Mouse (Mus musculus) liver, embryonic 11.5 days (tissue): ENCODE data around the gene Kcnn1. TPM values are rescaled to one million over a fixed set of nuclear protein-coding genes. Genes with fewer than 3 reads are reported as not detected.

Experiments used
- ATAC-seq: fragments of 200-750 bp; cut with Nextera tagmentation; replicated peaks from 2 replicates; pipeline ENCODE4 v1.8.0; 2017; ENCODE audit warnings: moderate number of reproducible peaks, mild to moderate bottlenecking, moderate TSS enrichment, moderate library complexity; ENCODE audit not compliant: low FRiP score
- DNase-seq: peaks from one replicate; pipeline ENCODE4 v3.0.0-alpha.2; 2017; ENCODE audit warnings: low spot score
- H3K27ac ChIP-seq: fragments of 300-500 bp; sonication (generic); 2 replicates; pipeline ENCODE4 v1.5.1; 2014; ENCODE audit warnings: mild to moderate bottlenecking, low read depth, low read length, control low read depth
- H3K27me3 ChIP-seq: fragments of 300-500 bp; sonication (generic); replicated peaks from 2 replicates; pipeline ENCODE4 v1.6.1; 2014; ENCODE audit warnings: low read length, mixed read lengths; ENCODE audit not compliant: control insufficient read depth, insufficient read depth
- H3K36me3 ChIP-seq: fragments of 300-500 bp; sonication (generic); 2 replicates; pipeline ENCODE4 v1.6.1; 2014; ENCODE audit warnings: mild to moderate bottlenecking, low read length, moderate library complexity, mixed read lengths; ENCODE audit not compliant: control insufficient read depth, insufficient read depth
- H3K4me1 ChIP-seq: fragments of 300-500 bp; sonication (generic); replicated peaks from 2 replicates; pipeline ENCODE4 v1.6.1; 2014; ENCODE audit warnings: low read length, mixed read lengths; ENCODE audit not compliant: control insufficient read depth, insufficient read depth
- H3K4me2 ChIP-seq: fragments of 300-500 bp; sonication (generic); 2 replicates; pipeline ENCODE4 v1.6.1; 2014; ENCODE audit warnings: mild to moderate bottlenecking, control low read depth, moderate library complexity
- H3K4me3 ChIP-seq: fragments of 300-500 bp; sonication (generic); 2 replicates; pipeline ENCODE4 v1.5.1; 2014; ENCODE audit warnings: low read depth, low read length, control low read depth
- H3K9ac ChIP-seq: fragments of 300-500 bp; sonication (generic); 2 replicates; pipeline ENCODE4 v1.6.1; 2014; ENCODE audit warnings: low read depth, low read length, control low read depth
- H3K9me3 ChIP-seq: fragments of 300-500 bp; sonication (generic); 2 replicates; pipeline ENCODE4 v1.6.1; 2016; ENCODE audit warnings: low read length, inconsistent platforms, mixed read lengths; ENCODE audit not compliant: control insufficient read depth
- WGBS: fragments of 180-500 bp; shearing (Covaris S2); extraction: QIAGEN DNeasy Blood & Tissue Kit; methylation state at CpG from one replicate; pipeline ENCODE4 v1.1.7; 2014; 5-methylcytosine and 5-hydroxymethylcytosine counted together
- polyA plus RNA-seq: library from polyadenylated mRNA; unstranded; fragments of >200 nt; fragmentation: Nextera tagmentation; extraction: Ambion mirVana; gene quantifications from 2 replicates; pipeline ENCODE4 v1.2.1, GENCODE M21; 2014

Kcnn1 gene
- polyA plus RNA-seq, 1 experiment from 2014 or later, result 0.47 TPM

DNA sequence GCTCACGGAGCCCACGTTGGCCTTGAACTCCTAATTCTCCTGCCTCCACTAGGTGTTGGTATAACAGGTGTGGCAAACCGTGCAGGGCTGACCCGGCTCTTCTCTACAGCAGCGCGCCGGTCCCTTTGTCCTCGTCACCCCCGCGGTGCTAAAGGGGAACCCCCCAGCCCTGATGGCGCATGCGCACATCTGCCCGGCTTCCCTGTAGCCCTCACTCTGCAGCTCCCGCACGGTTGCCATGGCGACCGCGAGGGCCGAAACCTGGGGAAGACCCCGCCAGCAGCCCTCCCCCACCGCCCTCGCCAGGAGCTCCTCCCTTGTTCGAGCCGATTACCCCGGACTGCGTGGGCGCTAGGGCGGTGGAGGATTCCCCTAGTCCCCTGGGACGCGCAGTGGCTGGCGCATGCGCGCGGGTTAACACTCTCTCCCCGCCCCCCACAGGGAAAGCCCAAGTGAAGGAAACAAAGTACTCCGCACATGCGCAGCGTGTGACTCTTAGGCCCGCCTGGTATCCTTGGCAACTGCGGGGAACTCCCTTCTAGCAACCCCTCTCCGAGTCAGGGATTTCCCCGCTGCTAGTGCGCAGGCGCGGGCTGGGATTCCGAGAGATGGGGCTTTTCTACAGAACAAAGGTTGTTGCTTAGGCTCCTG is 2.4 kb upstream of the Kcnn1 start:
- Histone ChIP-seq H3K9me3 (no peaks in the 10 kb centered on the region), H3K4me2 (peak overlapping the region; percentile 84), H3K4me1 (peaks cover 45% of the 10 kb centered on the region), H3K36me3 (no peaks in the 10 kb centered on the region; the same call in 1 of the 2 replicates), H3K27ac (no peak overlapping the region), H3K9ac (peak overlapping the region; percentile 49), H3K27me3 (peaks cover 42% of the 10 kb centered on the region), H3K4me3 (peak overlapping the region; percentile 50)
- under 1% methylated on average over 46 of the region's 46 CpGs for WGBS
- peak; percentile 97 for DNase-seq
- peak; percentile 88 for ATAC-seq

DNA sequence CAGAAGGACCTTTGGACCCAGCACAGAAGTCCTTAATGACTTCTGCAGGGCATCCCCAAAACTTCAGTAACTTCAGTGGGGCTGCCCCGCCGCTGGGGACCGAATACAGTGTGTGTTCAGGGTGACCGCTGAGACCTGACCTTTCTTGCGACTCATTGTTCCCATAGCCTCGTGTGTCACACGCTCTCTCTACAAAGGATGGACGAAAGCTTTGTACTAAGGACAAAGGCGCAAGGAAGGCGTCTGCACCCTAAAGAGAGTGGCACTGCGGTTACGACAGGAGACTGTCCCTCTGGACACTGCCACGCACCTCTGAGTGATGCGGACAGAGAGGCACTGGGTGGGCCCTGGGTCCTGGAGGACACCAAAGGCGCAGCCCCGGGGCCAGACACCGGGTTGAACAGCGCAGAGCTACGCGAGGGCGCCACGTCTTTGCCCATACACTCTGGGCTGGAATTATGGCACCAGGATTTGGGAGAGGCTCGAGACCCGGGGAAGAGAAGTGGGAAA is 1.7 kb upstream of the Kcnn1 start:
- H3K36me3 ChIP-seq, result no peaks in the 10 kb centered on the region; the same call in 1 of the 2 replicates
- peak overlapping the region; percentile 84 for H3K4me2 ChIP-seq
- H3K9ac ChIP-seq, result peak overlapping the region; percentile 49
- 2% methylated on average over 24 of the region's 24 CpGs for WGBS
- H3K4me3 ChIP-seq, result peak overlapping the region; percentile 50
- no peaks in the 10 kb centered on the region for H3K9me3 ChIP-seq
- peaks cover 45% of the 10 kb centered on the region for H3K4me1 ChIP-seq
- ATAC-seq (no peak), DNase-seq (no peak)
- H3K27me3 ChIP-seq, result peaks cover 45% of the 10 kb centered on the region
- no peak overlapping the region for H3K27ac ChIP-seq

GRCm38 (mm10) chr8:70863956-70864711 is 1.1 kb upstream of the Kcnn1 start:
- ATAC-seq (no peak), DNase-seq (no peak)
- H3K27ac ChIP-seq, result no peak overlapping the region
- H3K4me2 ChIP-seq, result peak overlapping the region; percentile 84
- WGBS, result 2% methylated on average over 46 of the region's 46 CpGs
- peak overlapping the region; percentile 50 for H3K4me3 ChIP-seq
- H3K4me1 ChIP-seq, result peaks cover 42% of the 10 kb centered on the region
- no peaks in the 10 kb centered on the region; the same call in 1 of the 2 replicates for H3K36me3 ChIP-seq
- peak overlapping the region; percentile 17; the same call in 1 of the 2 replicates for H3K9ac ChIP-seq
- no peaks in the 10 kb centered on the region for H3K9me3 ChIP-seq
- peaks cover 45% of the 10 kb centered on the region for H3K27me3 ChIP-seq

DNA sequence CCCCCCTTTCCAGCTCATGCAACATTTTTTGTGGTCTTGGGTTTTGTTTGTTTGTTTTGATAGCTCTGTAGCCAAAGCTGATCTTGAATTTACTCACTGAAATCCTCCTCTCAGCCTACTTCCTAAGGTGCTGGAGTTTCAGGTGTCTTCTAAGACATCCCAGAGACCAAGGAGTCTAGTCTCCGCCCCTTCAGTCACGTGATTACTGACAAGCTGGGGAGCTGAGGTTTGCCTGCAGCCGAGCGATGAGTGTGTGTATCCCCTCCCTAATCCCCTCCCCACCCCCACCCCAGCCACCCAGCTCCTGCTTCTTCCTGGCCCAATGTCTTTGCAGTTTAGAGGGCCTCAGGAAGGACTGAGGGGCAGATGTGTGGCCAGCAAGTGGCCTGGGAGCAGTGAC is 5.5 kb downstream of the Kcnn1 start:
- no peak overlapping the region for H3K27ac ChIP-seq
- H3K36me3 ChIP-seq, result no peaks in the 10 kb centered on the region
- H3K4me3 ChIP-seq, result no peak overlapping the region
- H3K9ac ChIP-seq, result no peak overlapping the region
- 14% methylated on average over 4 of the region's 4 CpGs for WGBS
- H3K9me3 ChIP-seq, result no peaks in the 10 kb centered on the region
- H3K4me1 ChIP-seq, result peaks cover 10% of the 10 kb centered on the region
- DNase-seq (no peak), ATAC-seq (no peak)
- H3K4me2 ChIP-seq, result peak overlapping the region; percentile 92; the same call in 1 of the 2 replicates
- peaks cover 30% of the 10 kb centered on the region for H3K27me3 ChIP-seq

GRCm38 (mm10) chr8:70856541-70857197 is 6.4 kb downstream of the Kcnn1 start:
- Histone ChIP-seq H3K9ac (peak overlapping the region; percentile 58), H3K27ac (no peak overlapping the region), H3K36me3 (no peaks in the 10 kb centered on the region), H3K9me3 (no peaks in the 10 kb centered on the region), H3K4me3 (peak overlapping the region; percentile 59), H3K4me1 (peaks cover 13% of the 10 kb centered on the region), H3K27me3 (peaks cover 22% of the 10 kb centered on the region), H3K4me2 (peak overlapping the region; percentile 92)
- whole genome bisulfite sequencing, result 9% methylated on average over 33 of the region's 33 CpGs
- DNase-seq, result no peak
- ATAC-seq, result peak; percentile 82

- Histone ChIP-seq H3K9me3 (no peaks in the 10 kb centered on the region), H3K27ac (no peak overlapping the region), H3K27me3 (peaks cover 16% of the 10 kb centered on the region), H3K9ac (no peak overlapping the region), H3K4me1 (peaks cover 18% of the 10 kb centered on the region), H3K36me3 (no peaks in the 10 kb centered on the region), H3K4me2 (peak overlapping the region; percentile 92; the same call in 1 of the 2 replicates), H3K4me3 (no peak overlapping the region)
- DNase-seq (no peak), ATAC-seq (no peak)
- whole genome bisulfite sequencing, result 62% methylated on average over 5 of the region's 5 CpGs
Observed at GRCm38 (mm10) chr8:70856028-70856427, 7.0 kb downstream of the Kcnn1 start.

DNA sequence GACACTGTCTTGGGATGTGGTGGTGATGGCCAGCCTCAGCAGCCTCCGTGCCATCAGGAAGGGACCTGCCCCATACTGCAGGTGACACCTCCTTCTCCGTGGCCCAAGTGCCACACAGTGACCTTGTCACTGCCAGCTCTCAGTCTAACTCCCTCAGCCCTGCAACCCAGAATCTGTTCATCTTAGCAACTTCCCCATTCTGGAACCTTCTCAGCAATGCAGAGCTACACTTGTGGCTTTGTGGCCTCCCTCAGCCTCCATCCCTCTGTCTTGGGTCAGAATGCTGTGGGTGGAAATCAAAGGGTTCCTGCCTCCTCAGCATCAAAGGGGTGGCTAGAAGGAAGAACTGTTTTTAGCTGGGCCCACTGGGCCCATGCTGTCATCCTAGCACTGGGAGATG is 9.2 kb downstream of the Kcnn1 start:
- Histone ChIP-seq H3K9me3 (no peaks in the 10 kb centered on the region), H3K27ac (no peak overlapping the region), H3K9ac (no peak overlapping the region), H3K36me3 (no peaks in the 10 kb centered on the region), H3K4me3 (no peak overlapping the region), H3K27me3 (peaks cover 19% of the 10 kb centered on the region), H3K4me1 (peaks cover 18% of the 10 kb centered on the region), H3K4me2 (no peak overlapping the region)
- DNase-seq (no peak), ATAC-seq (no peak)
- WGBS, result 63% methylated on average over 2 of the region's 2 CpGs

DNA sequence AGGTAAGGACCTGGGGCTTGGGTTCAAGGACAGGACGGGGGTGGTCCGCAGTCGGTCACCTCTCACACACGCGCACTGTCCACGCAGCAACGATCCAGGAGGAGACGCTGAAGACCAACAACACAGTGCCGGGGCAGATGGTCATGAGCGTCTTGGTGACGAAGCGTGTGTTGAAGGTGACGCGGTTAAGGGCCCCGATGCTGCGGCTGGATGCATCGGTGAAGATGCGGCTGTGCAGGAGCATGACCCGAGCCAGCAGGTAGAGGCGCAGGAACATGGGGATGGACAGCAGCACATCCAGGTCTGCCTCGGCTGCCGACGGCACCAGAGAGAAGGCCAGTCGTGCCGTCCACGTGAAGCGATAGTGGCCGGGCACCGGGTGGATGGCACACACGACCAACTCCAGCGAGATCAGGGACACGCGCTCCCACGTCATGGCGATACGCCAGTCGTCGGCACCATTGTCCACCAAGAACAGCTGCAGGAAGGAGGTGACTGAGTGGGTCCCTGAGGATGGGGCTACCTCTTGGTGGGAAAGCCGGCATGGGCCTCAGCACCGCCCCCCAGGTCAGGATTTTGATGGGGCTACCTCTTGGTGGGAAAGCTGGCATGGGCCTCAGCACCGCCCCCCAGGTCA is 10.3 kb downstream of the Kcnn1 start:
- Histone ChIP-seq H3K9ac (no peak overlapping the region), H3K4me2 (no peak overlapping the region), H3K9me3 (no peaks in the 10 kb centered on the region), H3K36me3 (no peaks in the 10 kb centered on the region), H3K27ac (no peak overlapping the region), H3K4me3 (no peak overlapping the region), H3K27me3 (peaks cover 27% of the 10 kb centered on the region), H3K4me1 (peaks cover 14% of the 10 kb centered on the region)
- no peak for DNase-seq
- ATAC-seq, result no peak
- WGBS, result 84% methylated on average over 41 of the region's 41 CpGs
